ENCODE assay signal across 12 mouse cellular contexts in genomic region chr13:35616524-35617099, GRCm38 (mm10).
"Had no signal": no experiment of that assay in that cellular context is flagged by ENCODE, and none has a peak within 500 bp of the region (broad histone marks: within the 10 kb centered on the region; RNA-seq: fewer than 3 reads in every experiment).

No protein-coding gene starts in this region.

- H3K9me3 ChIP-seq: kidney, embryonic 15.5 days; limb, embryonic 13.5 days; midbrain, embryonic 13.5 days; neural tube, embryonic 15.5 days had no signal

- DNase-seq: kidney, postnatal 14 days; layer of hippocampus, postnatal 36 days; lung, adult 2 months; lung, postnatal 36 days; thymus, adult 18-20 months; thymus, postnatal 14 days had no signal

- H3K4me3 ChIP-seq: kidney, embryonic 15.5 days; limb, embryonic 13.5 days; midbrain, embryonic 13.5 days; neural tube, embryonic 15.5 days had no signal

- H3K36me3 ChIP-seq: kidney, embryonic 15.5 days; limb, embryonic 13.5 days; midbrain, embryonic 13.5 days; neural tube, embryonic 15.5 days had no signal

- H3K4me1 ChIP-seq: kidney, embryonic 15.5 days; limb, embryonic 13.5 days; midbrain, embryonic 13.5 days; neural tube, embryonic 15.5 days had no signal

- H3K27me3 ChIP-seq: kidney, embryonic 15.5 days; limb, embryonic 13.5 days; midbrain, embryonic 13.5 days; neural tube, embryonic 15.5 days had no signal

- H3K4me2 ChIP-seq: kidney, embryonic 15.5 days; limb, embryonic 13.5 days; midbrain, embryonic 13.5 days; neural tube, embryonic 15.5 days had no signal

- ATAC-seq: intestine, embryonic 16.5 days; lung, postnatal 0 days; midbrain, embryonic 13.5 days had no signal

- H3K9ac ChIP-seq: kidney, embryonic 15.5 days; limb, embryonic 13.5 days; midbrain, embryonic 13.5 days; neural tube, embryonic 15.5 days had no signal

- H3K27ac ChIP-seq: kidney, embryonic 15.5 days; limb, embryonic 13.5 days; midbrain, embryonic 13.5 days; neural tube, embryonic 15.5 days had no signal
